Mouse (Mus musculus) lung, adult 2 months (tissue): Measurements from ENCODE around the gene Pcdh7.

Experiments
- CTCF ChIP-seq: fragments of 200-500 bp; IDR thresholded peaks from 2 replicates; pipeline ENCODE4 v1.5.1; 2011; ENCODE audit warnings: mild to moderate bottlenecking, low read length, control low read depth; ENCODE audit not compliant: insufficient read depth
- POLR2A ChIP-seq: fragments of 200-500 bp; IDR thresholded peaks from 2 replicates; pipeline ENCODE4 v1.6.1; 2011; ENCODE audit warnings: low read depth, mild to moderate bottlenecking, control low read depth, low read length, borderline replicate concordance; ENCODE audit errors: extremely low read depth

DNA sequence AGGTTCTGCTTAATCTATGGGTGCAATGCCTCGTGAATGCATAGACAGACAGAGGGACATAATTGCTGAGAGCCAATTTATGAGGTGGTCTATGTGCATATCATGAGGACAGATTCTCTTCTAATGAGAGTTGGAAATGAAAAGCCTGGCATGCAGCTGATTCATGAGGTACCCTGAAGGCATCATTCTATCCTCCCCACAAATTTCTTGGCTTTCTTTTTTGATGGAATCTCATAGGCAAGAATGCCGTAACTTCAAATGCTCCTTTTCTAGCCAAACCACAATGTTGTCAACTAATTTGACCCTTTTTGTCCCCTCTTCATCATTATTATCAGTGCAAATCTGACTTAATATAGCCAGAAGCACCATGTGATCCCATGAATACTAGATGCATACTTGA, 426.1 kb downstream of the Pcdh7 start:
- TF ChIP-seq POLR2A (no peak), CTCF (no peak)
